Mouse (Mus musculus): ENCODE measurements around the gene Akap1. TPM values are rescaled to one million over a fixed set of nuclear protein-coding genes. Genes with fewer than 3 reads are reported as not detected.

Akap1 gene
- polyA plus RNA-seq, 1 experiment from 2014 or later = 9.6 TPM

DNA sequence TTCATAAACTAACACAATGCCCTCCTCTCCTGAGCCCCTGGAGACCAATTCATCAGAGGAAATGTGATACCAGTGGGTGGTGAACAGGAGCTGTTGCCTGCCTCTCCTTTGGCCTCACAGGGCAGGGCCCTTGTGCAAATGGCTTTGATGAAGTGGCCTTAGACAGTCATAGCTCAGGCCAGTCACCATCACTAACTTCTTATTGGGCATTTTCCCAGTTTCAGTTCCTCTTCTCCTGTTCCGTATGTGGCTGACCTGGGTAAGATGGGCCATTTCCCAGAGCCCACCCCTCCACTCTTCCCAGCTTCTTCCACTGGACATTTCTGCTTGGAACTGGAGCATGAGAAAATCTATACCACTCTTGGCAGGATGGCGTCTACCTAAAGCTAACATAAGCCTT lies 5.1 kb upstream of the Akap1 start:
- Histone ChIP-seq H3K4me2 (ENCODE audit: low read depth, low read length) (no peak overlapping the region), H3K4me3 (ENCODE audit: low read depth, low read length) (no peak overlapping the region), H3K36me3 (replicated peaks; ENCODE audit: control insufficient read depth, insufficient read depth, low read depth, low read length) (no peaks in the 10 kb centered on the region), H3K27me3 (ENCODE audit: control insufficient read depth, insufficient read depth, low read length) (peaks cover 3% of the 10 kb centered on the region; the same call in 1 of the 2 replicates), H3K9me3 (replicated peaks; ENCODE audit: control insufficient read depth, low read length) (no peaks in the 10 kb centered on the region), H3K9ac (replicated peaks; ENCODE audit: low read length) (no peak overlapping the region), H3K4me1 (ENCODE audit: control insufficient read depth, insufficient read depth, low read length) (no peaks in the 10 kb centered on the region), H3K27ac (replicated peaks; ENCODE audit: low read depth, low read length) (no peak overlapping the region)
- 77% methylated on average over 2 of the region's 2 CpGs for WGBS
- ATAC-seq (replicated peaks; ENCODE audit: insufficient number of reproducible peaks, low FRiP score, low TSS enrichment, low read depth) = no peak
- no peak for DNase-seq (ENCODE audit: low spot score)

GRCm38 (mm10) chr11:88863904-88864457 lies 405 bp downstream of the Akap1 start:
- no peaks in the 10 kb centered on the region for H3K36me3 ChIP-seq (replicated peaks; ENCODE audit: control insufficient read depth, insufficient read depth, low read depth, low read length)
- DNase-seq (ENCODE audit: low spot score) (peak; percentile 48), ATAC-seq (replicated peaks; ENCODE audit: insufficient number of reproducible peaks, low FRiP score, low TSS enrichment, low read depth) (peak; percentile 41)
- H3K9ac ChIP-seq (replicated peaks; ENCODE audit: low read length) = peak overlapping the region; percentile 65
- peak overlapping the region; percentile 69 for H3K4me3 ChIP-seq (ENCODE audit: low read depth, low read length)
- H3K4me1 ChIP-seq (ENCODE audit: control insufficient read depth, insufficient read depth, low read length) = peaks cover 7% of the 10 kb centered on the region
- no peaks in the 10 kb centered on the region for H3K9me3 ChIP-seq (replicated peaks; ENCODE audit: control insufficient read depth, low read length)
- peak overlapping the region; percentile 99 for H3K4me2 ChIP-seq (ENCODE audit: low read depth, low read length)
- H3K27ac ChIP-seq (replicated peaks; ENCODE audit: low read depth, low read length) = no peak overlapping the region; the same call in 1 of the 2 replicates
- WGBS = under 1% methylated on average over 41 of the region's 49 CpGs
- H3K27me3 ChIP-seq (ENCODE audit: control insufficient read depth, insufficient read depth, low read length) = no peaks in the 10 kb centered on the region

DNA sequence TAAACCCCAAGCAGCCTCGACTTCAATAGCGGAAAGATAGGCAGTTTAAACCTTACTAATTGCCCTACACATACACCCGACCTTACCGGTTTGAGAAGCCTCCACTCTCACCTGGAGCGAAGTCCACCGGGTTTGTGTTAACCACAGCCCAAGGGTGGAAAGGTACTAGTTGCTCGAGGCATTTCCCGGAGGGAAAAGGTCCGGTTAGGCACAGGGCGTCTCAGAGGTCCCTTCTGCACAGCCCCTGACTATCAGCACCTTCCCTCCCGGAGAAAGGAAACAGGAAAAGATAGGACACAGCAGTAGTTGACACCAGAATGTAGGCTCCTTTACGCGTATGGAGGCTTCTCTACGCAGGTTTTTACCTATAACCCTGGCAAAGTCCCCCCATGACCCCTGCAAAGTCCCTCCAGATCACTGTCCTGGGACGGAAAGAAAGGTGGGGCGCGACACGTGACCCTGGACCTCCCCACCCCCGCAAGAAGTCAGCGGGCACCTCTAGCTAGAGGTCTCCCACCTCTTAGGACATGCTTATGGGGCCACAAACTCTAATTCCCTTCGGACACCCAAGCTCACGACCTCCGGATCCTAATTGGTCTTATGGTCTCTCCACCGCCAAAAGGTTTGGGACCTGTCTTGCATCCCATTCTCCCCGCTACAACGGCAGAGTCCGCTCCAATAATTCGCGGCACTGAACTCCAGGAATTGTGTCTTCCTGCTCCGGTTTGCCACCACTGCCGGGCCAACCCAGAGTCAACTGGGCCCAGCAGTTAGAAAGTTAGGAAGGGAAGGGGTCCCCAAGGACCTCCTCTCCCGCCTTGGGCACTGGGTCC lies 1.1 kb downstream of the Akap1 start:
- H3K4me2 ChIP-seq (ENCODE audit: low read depth, low read length) = peak overlapping the region; percentile 99
- H3K27me3 ChIP-seq (ENCODE audit: control insufficient read depth, insufficient read depth, low read length) = no peaks in the 10 kb centered on the region
- H3K36me3 ChIP-seq (replicated peaks; ENCODE audit: control insufficient read depth, insufficient read depth, low read depth, low read length) = no peaks in the 10 kb centered on the region
- H3K9ac ChIP-seq (replicated peaks; ENCODE audit: low read length) = peak overlapping the region; percentile 65
- peak overlapping the region; percentile 69 for H3K4me3 ChIP-seq (ENCODE audit: low read depth, low read length)
- DNase-seq (ENCODE audit: low spot score) (no peak), ATAC-seq (replicated peaks; ENCODE audit: insufficient number of reproducible peaks, low FRiP score, low TSS enrichment, low read depth) (no peak)
- no peaks in the 10 kb centered on the region for H3K9me3 ChIP-seq (replicated peaks; ENCODE audit: control insufficient read depth, low read length)
- H3K27ac ChIP-seq (replicated peaks; ENCODE audit: low read depth, low read length) = no peak overlapping the region
- H3K4me1 ChIP-seq (ENCODE audit: control insufficient read depth, insufficient read depth, low read length) = peaks cover 7% of the 10 kb centered on the region
- 1% methylated on average over 32 of the region's 32 CpGs for WGBS

GRCm38 (mm10) chr11:88862355-88862754 lies 2.0 kb downstream of the Akap1 start:
- H3K9me3 ChIP-seq (replicated peaks; ENCODE audit: control insufficient read depth, low read length) = no peaks in the 10 kb centered on the region

GRCm38 (mm10) chr11:88861060-88861459 lies 3.3 kb downstream of the Akap1 start:
- DNase-seq (ENCODE audit: low spot score) (no peak), ATAC-seq (replicated peaks; ENCODE audit: insufficient number of reproducible peaks, low FRiP score, low TSS enrichment, low read depth) (no peak)
- WGBS = 65% methylated on average over 3 of the region's 3 CpGs
- Histone ChIP-seq H3K9ac (replicated peaks; ENCODE audit: low read length) (no peak overlapping the region), H3K4me2 (ENCODE audit: low read depth, low read length) (no peak overlapping the region), H3K4me3 (ENCODE audit: low read depth, low read length) (no peak overlapping the region), H3K27me3 (ENCODE audit: control insufficient read depth, insufficient read depth, low read length) (no peaks in the 10 kb centered on the region), H3K36me3 (replicated peaks; ENCODE audit: control insufficient read depth, insufficient read depth, low read depth, low read length) (no peaks in the 10 kb centered on the region), H3K27ac (replicated peaks; ENCODE audit: low read depth, low read length) (no peak overlapping the region), H3K9me3 (replicated peaks; ENCODE audit: control insufficient read depth, low read length) (no peaks in the 10 kb centered on the region), H3K4me1 (ENCODE audit: control insufficient read depth, insufficient read depth, low read length) (peaks cover 13% of the 10 kb centered on the region)

More at GRCm38 (mm10) chr11:88862355-88862754, 2.0 kb downstream of the Akap1 start:
- H3K27me3 ChIP-seq (ENCODE audit: control insufficient read depth, insufficient read depth, low read length) = no peaks in the 10 kb centered on the region
- no peak overlapping the region for H3K9ac ChIP-seq (replicated peaks; ENCODE audit: low read length)
- ATAC-seq (replicated peaks; ENCODE audit: insufficient number of reproducible peaks, low FRiP score, low TSS enrichment, low read depth) (no peak), DNase-seq (ENCODE audit: low spot score) (no peak)
- no peaks in the 10 kb centered on the region for H3K36me3 ChIP-seq (replicated peaks; ENCODE audit: control insufficient read depth, insufficient read depth, low read depth, low read length)
- no peak overlapping the region for H3K27ac ChIP-seq (replicated peaks; ENCODE audit: low read depth, low read length)
- 0 out of 2 replicates have a peak overlapping the region, but pooled peaks have one; percentile 69 for H3K4me3 ChIP-seq (ENCODE audit: low read depth, low read length)
- peaks cover 11% of the 10 kb centered on the region for H3K4me1 ChIP-seq (ENCODE audit: control insufficient read depth, insufficient read depth, low read length)
- 78% methylated on average over 2 of the region's 2 CpGs for WGBS
- H3K4me2 ChIP-seq (ENCODE audit: low read depth, low read length) = peak overlapping the region; percentile 99; the same call in 1 of the 2 replicates

- Histone ChIP-seq H3K36me3 (replicated peaks; ENCODE audit: control insufficient read depth, insufficient read depth, low read depth, low read length) (no peaks in the 10 kb centered on the region), H3K9me3 (replicated peaks; ENCODE audit: control insufficient read depth, low read length) (no peaks in the 10 kb centered on the region), H3K27me3 (ENCODE audit: control insufficient read depth, insufficient read depth, low read length) (no peaks in the 10 kb centered on the region), H3K27ac (replicated peaks; ENCODE audit: low read depth, low read length) (no peak overlapping the region), H3K4me3 (ENCODE audit: low read depth, low read length) (no peak overlapping the region), H3K4me2 (ENCODE audit: low read depth, low read length) (no peak overlapping the region), H3K4me1 (ENCODE audit: control insufficient read depth, insufficient read depth, low read length) (peaks cover 13% of the 10 kb centered on the region), H3K9ac (replicated peaks; ENCODE audit: low read length) (no peak overlapping the region)
- WGBS = 90% methylated on average over 3 of the region's 3 CpGs
- no peak for DNase-seq (ENCODE audit: low spot score)
- no peak for ATAC-seq (replicated peaks; ENCODE audit: insufficient number of reproducible peaks, low FRiP score, low TSS enrichment, low read depth)
Observed at GRCm38 (mm10) chr11:88860641-88861040, 3.7 kb downstream of the Akap1 start.

DNA sequence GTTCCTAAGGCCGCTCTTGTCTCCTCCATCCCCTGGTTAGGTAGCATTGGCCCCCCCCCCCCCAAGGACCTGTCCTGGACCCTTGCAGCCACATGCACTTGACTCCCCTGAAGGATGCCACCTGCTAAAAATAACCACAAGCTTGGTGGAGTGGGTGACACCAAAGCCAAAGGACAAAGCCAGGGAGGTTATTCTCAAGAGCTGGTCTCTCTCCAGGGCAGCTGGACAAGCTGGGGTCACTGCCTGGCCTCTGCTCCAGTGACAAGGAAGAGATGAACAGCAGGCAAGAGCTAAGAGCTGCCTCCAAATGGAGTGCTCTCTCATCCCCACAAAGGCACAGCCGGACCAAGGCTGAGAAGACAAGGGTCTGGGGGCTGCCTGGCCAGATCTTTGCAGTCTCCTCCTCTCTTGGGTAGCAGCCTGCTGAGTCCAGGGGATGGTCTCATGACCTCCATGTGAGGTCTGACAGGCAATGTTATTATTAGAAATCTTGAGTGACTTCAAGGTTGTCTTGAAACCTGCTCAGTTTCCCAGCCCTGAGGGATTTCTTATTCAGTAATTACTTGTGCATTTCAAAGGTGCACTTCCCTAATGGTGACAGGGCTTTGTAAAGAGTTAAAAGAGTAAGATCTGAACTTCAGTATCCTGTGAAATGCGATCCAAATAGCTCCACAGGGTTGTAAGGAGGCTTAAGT lies 6.9 kb downstream of the Akap1 start:
- Histone ChIP-seq H3K4me1 (ENCODE audit: control insufficient read depth, insufficient read depth, low read length) (peaks cover 7% of the 10 kb centered on the region; the same call in 1 of the 2 replicates), H3K27ac (replicated peaks; ENCODE audit: low read depth, low read length) (peak overlapping the region; percentile 41; the same call in 1 of the 2 replicates), H3K27me3 (ENCODE audit: control insufficient read depth, insufficient read depth, low read length) (no peaks in the 10 kb centered on the region), H3K4me3 (ENCODE audit: low read depth, low read length) (no peak overlapping the region), H3K4me2 (ENCODE audit: low read depth, low read length) (no peak overlapping the region), H3K36me3 (replicated peaks; ENCODE audit: control insufficient read depth, insufficient read depth, low read depth, low read length) (no peaks in the 10 kb centered on the region), H3K9ac (replicated peaks; ENCODE audit: low read length) (peak overlapping the region; percentile 25; the same call in 1 of the 2 replicates), H3K9me3 (replicated peaks; ENCODE audit: control insufficient read depth, low read length) (no peaks in the 10 kb centered on the region)
- 55% methylated on average over 3 of the region's 3 CpGs for WGBS
- ATAC-seq (replicated peaks; ENCODE audit: insufficient number of reproducible peaks, low FRiP score, low TSS enrichment, low read depth) = no peak
- peak; percentile 23 for DNase-seq (ENCODE audit: low spot score)
